Mouse (Mus musculus) neutrophil, adult 83 days (primary cell): ENCODE results near the gene Pgr15l. TPM values are rescaled to one million over a fixed set of nuclear protein-coding genes. Genes with fewer than 3 reads are reported as not detected.

Experiments
- total RNA-seq, 2 experiments: library from RNA; stranded (reverse); gene quantifications; one replicate each; pipeline ENCODE4 v1.2.4; 2023

Pgr15l gene
- not detected for total RNA-seq

GRCm38 (mm10) chrX:97072369-97072768 lies at the start of gene Pgr15l:
TSS of gene Pgr15l (plus strand) at chrX:97072596.

